Mouse (Mus musculus): ENCODE measurements around the gene Ccm2l. TPM values are rescaled to one million over a fixed set of nuclear protein-coding genes. Genes with fewer than 3 reads are reported as not detected.
A peak's percentile ranks its signal among the peaks of the same experiment; 100 is the strongest.

Gene Ccm2l
- total RNA-seq, 1 experiment from 2014 or later: 5.4 TPM

GRCm38 (mm10) chr2:153080841-153081523 is 15.2 kb downstream of the Ccm2l start:
- ATAC-seq (replicated peaks in 1 of 2; ENCODE audit: insufficient read depth in 1 of 2, low FRiP score in 2 of 2, low TSS enrichment in 1 of 2, low read depth in 1 of 2, poor library complexity in 2 of 2, severe bottlenecking in 2 of 2): peak; percentile 41 to 66; a peak in 3 of 4 replicates

GRCm38 (mm10) chr2:153081866-153082265 is 16.1 kb downstream of the Ccm2l start:
- ATAC-seq (replicated peaks in 1 of 2; ENCODE audit: insufficient read depth in 1 of 2, low FRiP score in 2 of 2, low TSS enrichment in 1 of 2, low read depth in 1 of 2, poor library complexity in 2 of 2, severe bottlenecking in 2 of 2): no peak

GRCm38 (mm10) chr2:153083275-153083674 is 17.5 kb downstream of the Ccm2l start:
- ATAC-seq (replicated peaks in 1 of 2; ENCODE audit: insufficient read depth in 1 of 2, low FRiP score in 2 of 2, low TSS enrichment in 1 of 2, low read depth in 1 of 2, poor library complexity in 2 of 2, severe bottlenecking in 2 of 2): no peak

- peak in 1 of 2 experiments; percentile 63; a peak in 2 of 4 replicates for ATAC-seq (replicated peaks in 1 of 2; ENCODE audit: insufficient read depth in 1 of 2, low FRiP score in 2 of 2, low TSS enrichment in 1 of 2, low read depth in 1 of 2, poor library complexity in 2 of 2, severe bottlenecking in 2 of 2)
These were observed 18.1 kb downstream of the Ccm2l start for GRCm38 (mm10) chr2:153083824-153084223.

GRCm38 (mm10) chr2:153084261-153084976 is 18.7 kb downstream of the Ccm2l start:
- ATAC-seq (replicated peaks in 1 of 2; ENCODE audit: insufficient read depth in 1 of 2, low FRiP score in 2 of 2, low TSS enrichment in 1 of 2, low read depth in 1 of 2, poor library complexity in 2 of 2, severe bottlenecking in 2 of 2): peak; percentile 85 to 90

- no peak for ATAC-seq (replicated peaks in 1 of 2; ENCODE audit: insufficient read depth in 1 of 2, low FRiP score in 2 of 2, low TSS enrichment in 1 of 2, low read depth in 1 of 2, poor library complexity in 2 of 2, severe bottlenecking in 2 of 2)
These were observed 19.8 kb downstream of the Ccm2l start for GRCm38 (mm10) chr2:153085556-153085955.

GRCm38 (mm10) chr2:153086166-153086565 is 20.4 kb downstream of the Ccm2l start:
- no peak for ATAC-seq (replicated peaks in 1 of 2; ENCODE audit: insufficient read depth in 1 of 2, low FRiP score in 2 of 2, low TSS enrichment in 1 of 2, low read depth in 1 of 2, poor library complexity in 2 of 2, severe bottlenecking in 2 of 2)

GRCm38 (mm10) chr2:153087091-153087490 is 21.3 kb downstream of the Ccm2l start:
- ATAC-seq (replicated peaks in 1 of 2; ENCODE audit: insufficient read depth in 1 of 2, low FRiP score in 2 of 2, low TSS enrichment in 1 of 2, low read depth in 1 of 2, poor library complexity in 2 of 2, severe bottlenecking in 2 of 2): no peak

GRCm38 (mm10) chr2:153089316-153089715 is 23.6 kb downstream of the Ccm2l start:
- no peak for ATAC-seq (replicated peaks in 1 of 2; ENCODE audit: insufficient read depth in 1 of 2, low FRiP score in 2 of 2, low TSS enrichment in 1 of 2, low read depth in 1 of 2, poor library complexity in 2 of 2, severe bottlenecking in 2 of 2)

GRCm38 (mm10) chr2:153090551-153091165 is 24.9 kb downstream of the Ccm2l start:
- peak; percentile 90 to 92 for ATAC-seq (replicated peaks in 1 of 2; ENCODE audit: insufficient read depth in 1 of 2, low FRiP score in 2 of 2, low TSS enrichment in 1 of 2, low read depth in 1 of 2, poor library complexity in 2 of 2, severe bottlenecking in 2 of 2)

GRCm38 (mm10) chr2:153107046-153107766 is 41.5 kb downstream of the Ccm2l start:
- no peak for ATAC-seq (replicated peaks in 1 of 2; ENCODE audit: insufficient read depth in 1 of 2, low FRiP score in 2 of 2, low TSS enrichment in 1 of 2, low read depth in 1 of 2, poor library complexity in 2 of 2, severe bottlenecking in 2 of 2)

- ATAC-seq (replicated peaks in 1 of 2; ENCODE audit: insufficient read depth in 1 of 2, low FRiP score in 2 of 2, low TSS enrichment in 1 of 2, low read depth in 1 of 2, poor library complexity in 2 of 2, severe bottlenecking in 2 of 2): no peak
These were observed 42.0 kb downstream of the Ccm2l start for GRCm38 (mm10) chr2:153107802-153108201.

GRCm38 (mm10) chr2:153108313-153109264 is 42.8 kb downstream of the Ccm2l start, which contains the start of gene Hck:
Hck (plus strand) TSS chr2:153108468.
- ATAC-seq (replicated peaks in 1 of 2; ENCODE audit: insufficient read depth in 1 of 2, low FRiP score in 2 of 2, low TSS enrichment in 1 of 2, low read depth in 1 of 2, poor library complexity in 2 of 2, severe bottlenecking in 2 of 2): peak; percentile 67 to 82

GRCm38 (mm10) chr2:153109596-153109995 is 43.8 kb downstream of the Ccm2l start:
- ATAC-seq (replicated peaks in 1 of 2; ENCODE audit: insufficient read depth in 1 of 2, low FRiP score in 2 of 2, low TSS enrichment in 1 of 2, low read depth in 1 of 2, poor library complexity in 2 of 2, severe bottlenecking in 2 of 2): no peak

- ATAC-seq (replicated peaks in 1 of 2; ENCODE audit: insufficient read depth in 1 of 2, low FRiP score in 2 of 2, low TSS enrichment in 1 of 2, low read depth in 1 of 2, poor library complexity in 2 of 2, severe bottlenecking in 2 of 2): no peak
These were observed 45.5 kb downstream of the Ccm2l start for GRCm38 (mm10) chr2:153111298-153111697.

GRCm38 (mm10) chr2:153115679-153116081 is 49.9 kb downstream of the Ccm2l start:
- ATAC-seq (replicated peaks in 1 of 2; ENCODE audit: insufficient read depth in 1 of 2, low FRiP score in 2 of 2, low TSS enrichment in 1 of 2, low read depth in 1 of 2, poor library complexity in 2 of 2, severe bottlenecking in 2 of 2): 0 out of 4 replicates have a peak, but pooled peaks of 1 of the 2 experiments have one; percentile 30

Measured in hematopoietic stem cell, adult 5-6 weeks (primary cell).